Mouse (Mus musculus) spleen, adult 2 months (tissue): ENCODE measurements around the gene Epha4.

ENCODE experiments used
- CTCF ChIP-seq: fragments of 200-500 bp; IDR thresholded peaks from 2 replicates; pipeline ENCODE4 v1.5.1; 2011; ENCODE audit warnings: mild to moderate bottlenecking, inconsistent platforms; ENCODE audit not compliant: insufficient read depth, insufficient read length, insufficient replicate concordance; ENCODE audit errors: extremely low read depth
- POLR2A ChIP-seq: fragments of 200-500 bp; IDR thresholded peaks from 2 replicates; pipeline ENCODE4 v1.6.1; 2011; ENCODE audit warnings: low read depth, low read length, inconsistent platforms

DNA sequence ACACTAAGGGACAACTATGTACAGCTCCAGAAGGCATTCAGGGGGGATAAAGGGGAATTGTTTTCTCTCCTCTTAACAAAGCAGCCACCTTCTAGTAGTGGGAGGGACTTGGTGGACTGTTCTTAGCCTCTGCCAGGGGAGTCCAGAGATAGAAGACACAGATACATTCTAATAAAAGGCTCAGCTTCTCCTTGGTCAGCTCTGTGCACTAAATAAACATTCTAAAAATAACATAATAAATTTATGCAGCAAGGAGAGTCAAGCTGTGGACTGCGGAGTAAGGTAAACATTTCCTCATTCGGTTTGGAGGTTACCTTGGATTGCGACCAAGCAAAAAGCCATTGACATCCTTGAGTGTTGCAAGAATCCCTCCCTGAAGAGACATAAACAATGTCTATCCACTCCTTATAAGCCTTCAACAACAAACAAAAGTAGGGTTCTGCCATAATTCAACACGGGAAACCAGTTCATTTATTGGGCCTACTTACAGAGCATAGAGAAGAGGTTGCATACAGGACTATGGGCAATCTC is 196.2 kb downstream of the Epha4 start:
- TF ChIP-seq CTCF (no peak), POLR2A (no peak)
